Mouse (Mus musculus) lung, postnatal 14 days (tissue): ENCODE data around the gene Ralgps2.

Experiments used
- DNase-seq: peaks from one replicate; pipeline ENCODE4 v3.0.0; 2021

Gene Ralgps2

GRCm38 (mm10) chr1:156939251-156940141, at the start of gene Ralgps2:
Ralgps2 (minus strand) TSS chr1:156939626.
- peak; percentile 64 for DNase-seq

DNA sequence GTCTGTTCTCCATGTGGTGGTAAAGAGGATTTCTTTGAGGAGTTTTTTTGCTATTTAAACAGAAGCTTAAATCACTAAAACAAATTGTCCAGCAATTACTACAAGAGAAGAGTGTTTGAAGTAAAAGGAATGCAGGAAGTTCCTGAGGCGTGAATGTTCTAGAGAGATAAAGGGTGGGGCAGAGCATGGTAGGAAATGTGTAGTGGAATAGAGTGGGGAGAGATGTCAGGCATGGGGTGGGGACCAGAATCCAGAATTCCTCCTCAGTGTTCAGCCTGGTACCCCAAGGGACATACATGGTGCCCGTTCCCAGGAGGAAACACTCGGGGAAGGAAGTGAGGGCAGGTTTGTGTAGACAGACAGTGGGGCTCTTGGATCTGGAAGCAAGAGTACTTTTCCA, 48.1 kb upstream of the Ralgps2 start:
- DNase-seq: no peak

DNA sequence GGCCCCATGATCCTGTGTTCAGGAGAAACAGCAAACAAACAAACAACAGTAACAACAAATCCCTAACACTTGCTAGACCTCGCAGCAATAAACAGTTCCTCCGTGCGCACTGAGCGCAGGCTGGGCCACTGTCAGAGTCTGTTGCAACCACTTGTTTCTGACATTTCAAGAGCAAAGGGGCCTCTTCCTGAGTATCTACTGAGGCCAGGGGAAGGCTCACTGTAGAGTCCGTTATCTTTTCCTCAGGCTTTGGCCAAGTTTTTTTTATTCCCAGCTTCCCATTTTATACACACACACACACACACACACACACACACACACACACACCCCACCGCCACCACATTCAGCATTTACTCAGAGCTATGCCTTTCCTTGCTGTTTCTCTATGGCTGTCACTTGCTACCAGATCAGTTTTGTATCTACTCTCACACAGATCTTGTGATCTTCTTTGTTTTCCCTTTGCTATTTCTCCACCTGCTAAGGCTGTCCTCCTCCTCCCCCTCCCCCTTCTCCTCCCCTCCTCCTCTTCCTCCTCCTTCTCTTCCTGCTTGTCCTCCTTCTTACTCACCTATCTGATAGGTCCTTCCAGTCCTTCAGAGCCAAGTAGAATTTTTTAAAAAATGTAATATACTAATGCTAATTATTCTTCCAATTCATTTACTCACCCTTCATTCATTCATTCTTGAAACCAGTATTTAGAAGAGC, 47.4 kb upstream of the Ralgps2 start:
- DNase-seq: no peak

DNA sequence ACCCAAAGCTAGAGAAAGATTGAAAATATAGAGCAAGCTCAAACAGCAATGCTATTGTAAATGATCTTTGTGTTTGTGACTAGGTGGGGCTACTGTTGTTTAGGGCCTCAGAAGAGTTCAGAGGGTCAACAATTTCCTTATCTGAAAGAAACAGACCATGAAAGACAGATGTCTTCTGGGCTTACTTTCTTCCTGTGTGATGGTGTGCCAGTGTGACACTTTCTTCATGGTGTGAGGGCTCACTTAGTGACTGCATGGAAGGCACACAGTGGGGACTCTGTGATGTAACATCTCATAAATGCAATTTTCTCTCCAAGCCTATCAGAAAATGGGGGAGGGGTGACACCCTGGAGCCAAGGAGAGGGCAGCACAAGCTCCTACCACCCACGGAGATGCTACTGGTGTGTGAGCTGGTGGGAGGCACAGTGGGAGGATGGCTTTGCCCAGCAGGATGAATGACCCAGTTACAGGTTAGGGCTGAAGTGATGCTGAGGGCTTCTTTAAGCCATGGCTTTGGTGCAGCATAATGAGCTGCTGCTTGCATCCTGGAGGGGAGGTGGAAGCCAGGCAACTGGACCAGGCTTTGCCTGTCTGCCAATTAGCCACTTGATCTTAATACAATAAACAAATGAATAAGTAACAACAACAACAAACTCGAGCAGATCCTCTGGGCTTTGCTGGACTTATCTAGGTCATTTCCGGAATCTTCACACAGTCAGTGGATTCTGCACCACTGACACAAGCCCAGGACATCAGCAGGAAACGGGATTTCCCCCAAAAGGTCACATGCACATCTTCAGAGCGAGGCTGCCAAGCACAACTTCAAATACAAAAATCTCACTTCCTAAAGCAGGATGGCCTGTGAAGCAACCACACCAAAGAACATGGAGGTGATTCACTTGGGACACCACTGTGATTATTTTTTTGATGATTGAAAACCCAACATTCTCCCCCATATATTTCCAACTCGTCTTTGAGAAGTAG, 46.5 kb upstream of the Ralgps2 start:
- no peak for DNase-seq

DNA sequence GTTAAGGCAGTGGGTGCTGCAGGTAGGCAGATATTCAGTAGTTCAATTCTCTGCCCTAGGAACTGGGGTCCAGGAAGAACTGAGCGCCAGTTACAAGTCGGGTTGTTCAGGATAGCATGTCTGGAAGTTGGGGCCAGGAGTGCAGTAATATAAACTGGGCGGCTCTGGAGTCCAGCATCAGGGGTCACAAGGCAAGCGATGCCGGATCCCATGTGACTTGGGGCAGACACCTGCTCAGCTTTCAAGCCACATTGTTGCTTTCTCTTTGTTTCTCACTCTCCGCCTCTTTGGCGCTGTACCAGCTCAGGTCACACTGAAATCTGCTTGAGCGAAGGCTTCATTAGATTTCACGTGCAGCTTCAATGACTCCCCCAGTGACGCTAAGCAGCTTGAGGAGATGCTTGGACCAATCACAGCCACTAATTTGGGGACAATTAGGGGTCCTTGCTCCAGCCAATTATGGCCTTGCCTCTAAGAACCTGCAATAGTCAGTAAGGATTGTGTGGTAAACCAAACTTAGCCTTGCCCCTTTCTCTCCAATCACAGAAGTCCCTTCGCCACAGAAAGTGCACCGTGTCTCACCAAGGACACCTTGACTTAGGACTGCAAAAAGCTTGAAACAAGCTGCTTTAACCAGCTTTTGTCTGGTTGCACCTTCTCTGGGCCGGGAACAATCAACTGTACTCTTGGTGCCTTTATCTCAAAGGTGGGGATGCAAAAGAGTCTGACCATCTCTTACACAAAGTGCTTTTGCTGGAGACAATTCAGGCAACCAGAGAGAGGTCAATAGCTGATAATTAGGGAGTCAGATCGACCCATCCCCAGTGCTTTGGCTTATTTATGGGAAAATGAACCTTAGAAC, 43.8 kb upstream of the Ralgps2 start:
- no peak for DNase-seq

DNA sequence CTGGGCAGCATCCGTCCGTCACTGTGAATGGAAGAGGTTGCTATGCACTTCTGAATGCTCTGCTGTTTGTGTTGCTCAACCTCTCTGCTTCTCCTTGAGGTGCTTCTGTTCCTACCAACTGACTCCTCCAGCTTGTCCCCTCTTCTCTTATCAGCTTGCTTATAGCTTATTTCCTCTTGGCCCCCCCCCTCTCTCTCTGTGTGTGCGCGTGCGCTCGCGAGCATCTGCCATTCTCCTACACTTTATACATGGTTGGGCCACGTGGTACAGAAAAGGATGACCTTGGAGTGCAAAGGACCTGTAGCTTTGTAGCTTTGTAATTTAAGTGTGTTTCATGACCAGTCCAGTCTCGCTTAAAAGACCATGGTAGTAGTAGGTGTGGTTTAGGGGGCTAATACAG, 42.5 kb upstream of the Ralgps2 start:
- DNase-seq: no peak

- DNase-seq: no peak
Measured at GRCm38 (mm10) chr1:156979722-156980121, 40.3 kb upstream of the Ralgps2 start.

DNA sequence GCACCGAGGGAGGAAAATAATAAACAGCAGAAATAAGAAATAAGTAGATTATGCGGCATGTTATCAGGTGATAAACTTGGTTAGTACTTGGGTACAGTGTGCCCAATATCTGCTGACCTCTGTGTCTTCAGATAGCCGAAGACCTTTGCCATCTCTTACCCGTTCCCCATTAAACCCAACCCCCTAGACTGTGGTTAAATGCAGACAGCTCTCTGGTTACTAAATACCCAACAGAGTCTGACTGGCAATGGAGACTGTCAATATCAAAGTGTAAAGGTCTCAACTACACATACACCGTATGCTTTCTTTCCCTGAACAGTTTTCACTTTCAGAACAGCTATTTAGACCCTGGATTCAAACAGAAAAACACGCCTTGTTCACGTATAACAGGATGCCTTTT, 39.2 kb upstream of the Ralgps2 start:
- DNase-seq: no peak

DNA sequence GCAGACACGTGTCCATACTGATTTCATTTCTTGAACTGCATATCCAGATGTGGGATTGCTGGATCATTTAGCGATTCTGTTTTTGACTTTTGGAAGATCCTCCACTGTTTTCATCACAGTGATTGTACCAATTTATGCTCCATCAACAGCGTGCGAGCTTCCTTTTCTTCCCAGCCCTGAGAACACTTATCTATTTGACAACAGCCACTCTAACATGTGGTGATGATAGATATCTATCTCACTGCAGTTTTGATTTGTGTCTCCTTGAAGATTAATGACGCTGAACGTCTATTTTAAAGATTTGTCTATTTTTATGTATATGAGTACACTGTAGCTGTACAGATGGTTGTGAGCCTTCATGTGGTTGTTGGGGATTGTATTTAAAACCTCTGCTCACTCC, 34.4 kb upstream of the Ralgps2 start:
- DNase-seq: no peak

GRCm38 (mm10) chr1:156972391-156972790, 33.0 kb upstream of the Ralgps2 start:
- no peak for DNase-seq

- no peak for DNase-seq
Measured at GRCm38 (mm10) chr1:156971206-156971811, 31.9 kb upstream of the Ralgps2 start.

DNA sequence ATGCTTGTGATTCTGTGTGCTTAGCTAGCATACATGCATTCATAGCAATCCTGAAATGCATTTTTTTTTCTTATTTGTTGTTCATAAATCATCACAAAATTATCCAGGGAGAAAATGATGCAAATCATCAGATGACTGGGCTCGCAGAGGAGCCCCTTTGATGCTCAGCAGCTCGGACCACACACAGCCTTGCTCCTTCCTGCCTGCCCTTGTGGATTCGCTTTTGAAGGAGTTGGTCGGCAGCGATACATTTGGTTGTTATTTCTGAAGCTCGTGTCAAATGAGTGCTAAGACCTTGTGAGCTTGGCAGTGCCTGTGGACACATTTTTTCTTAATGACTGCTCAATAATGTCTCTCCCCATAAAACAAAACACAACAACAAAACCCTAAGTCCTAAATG, 31.2 kb upstream of the Ralgps2 start:
- DNase-seq: no peak

GRCm38 (mm10) chr1:156968107-156968506, 28.7 kb upstream of the Ralgps2 start:
- DNase-seq: no peak

- DNase-seq: no peak
Measured at GRCm38 (mm10) chr1:156964586-156964932, 25.1 kb upstream of the Ralgps2 start.

DNA sequence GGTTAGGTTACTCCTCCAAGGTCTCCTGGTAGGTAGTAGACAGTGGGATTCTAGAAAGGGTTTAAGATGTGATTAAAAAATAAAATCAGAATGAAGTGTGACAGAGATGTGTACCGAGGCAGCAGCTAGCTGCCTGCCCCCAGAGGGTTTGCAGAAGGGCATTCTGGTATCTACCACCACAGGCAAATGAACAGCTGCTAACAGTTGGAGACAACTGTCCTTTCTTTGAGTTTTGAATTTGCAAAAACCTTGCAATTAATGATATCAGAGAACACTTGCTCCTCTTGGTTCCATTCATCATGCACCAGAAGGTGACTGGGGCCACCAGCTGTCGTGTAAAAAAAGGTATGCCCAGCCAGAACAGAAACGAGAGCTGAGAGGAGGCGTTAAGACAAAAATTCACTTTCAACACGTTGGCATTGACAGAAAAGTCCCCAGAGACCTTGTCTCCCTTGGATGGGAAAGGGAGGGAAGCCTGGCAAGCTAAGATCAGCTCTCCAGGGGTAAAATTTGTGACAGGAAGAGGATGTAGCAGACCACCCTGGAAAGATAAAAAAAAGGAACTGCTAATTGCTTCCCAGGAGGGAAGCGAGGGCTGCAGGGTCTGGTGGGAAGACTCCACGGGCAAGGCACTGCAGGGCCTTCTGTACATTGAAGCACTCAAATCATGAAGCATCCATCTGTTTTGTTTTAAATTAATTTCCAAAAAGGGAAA, 24.6 kb upstream of the Ralgps2 start:
- DNase-seq: no peak

DNA sequence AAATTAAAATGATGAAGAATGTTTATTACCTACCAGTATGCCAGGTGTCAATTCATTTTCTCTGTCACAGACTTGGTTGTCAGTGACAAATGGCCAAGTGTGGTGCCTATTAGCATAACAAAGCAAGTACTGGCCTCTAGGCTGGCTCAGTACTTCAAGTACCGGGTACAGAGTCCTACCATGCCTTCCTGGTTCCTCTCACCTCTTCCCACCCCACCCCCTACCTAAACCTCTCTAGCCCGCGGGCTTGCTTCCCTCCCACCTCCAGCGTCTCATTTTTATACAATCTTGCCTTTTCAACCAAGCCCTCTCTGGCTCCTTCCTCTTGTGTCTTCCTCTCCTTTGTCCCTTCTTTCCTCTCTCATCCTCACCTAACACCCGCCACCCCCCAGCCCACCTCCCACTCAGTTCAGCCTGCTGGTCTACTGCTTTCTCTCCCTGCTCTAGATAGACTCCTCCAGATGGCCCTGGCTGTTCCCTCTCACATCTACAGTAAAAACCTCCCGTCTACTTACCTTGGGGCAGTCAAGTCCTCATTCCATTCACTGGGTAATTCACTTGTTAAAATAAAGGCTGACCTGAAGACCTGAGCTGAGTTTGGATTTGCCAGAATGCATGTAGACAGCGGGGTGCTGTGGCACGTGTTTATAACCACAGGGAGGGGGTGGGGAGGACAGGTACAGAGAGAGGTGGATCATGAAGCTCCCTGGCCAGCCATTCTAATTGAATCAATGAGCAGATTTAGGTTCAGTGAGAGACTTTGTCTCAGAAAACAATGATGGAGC, 22.2 kb upstream of the Ralgps2 start:
- DNase-seq: no peak

GRCm38 (mm10) chr1:156959004-156959403, 19.6 kb upstream of the Ralgps2 start:
- DNase-seq: no peak

GRCm38 (mm10) chr1:156957360-156957759, 17.9 kb upstream of the Ralgps2 start:
- no peak for DNase-seq

- peak; percentile 13 for DNase-seq
Measured at GRCm38 (mm10) chr1:156955926-156956760, 16.7 kb upstream of the Ralgps2 start.
